Mouse (Mus musculus) gastrocnemius, postnatal 36 days (tissue): Measurements from ENCODE around the gene Ncaph2. TPM values are rescaled to one million over a fixed set of nuclear protein-coding genes. Genes with fewer than 3 reads are reported as not detected.

Experiments used
- DNase-seq, 2 experiments: peaks; one replicate each; pipeline ENCODE4 v3.0.0; 2022
- intact Hi-C: fragments of 180-260 bp; cut with DNase I; formaldehyde crosslinking; loops from one replicate; pipeline ENCODE4 v1.15.1; 2025
- total RNA-seq, 2 experiments: library from RNA; stranded (reverse); gene quantifications; 2 replicates each; pipeline ENCODE4 v1.2.3; 2021

Gene Ncaph2
- total RNA-seq, 2 experiments from 2014 or later = 36.7 to 43.0 TPM

GRCm38 (mm10) chr15:89376040-89376439 is 20.5 kb downstream of the Ncaph2 start:
- intact Hi-C loops = no loop called here

GRCm38 (mm10) chr15:89376957-89377356 is 21.4 kb downstream of the Ncaph2 start, which contains the start of gene Tymp:
Tymp (minus strand) TSS chr15:89377039.
- DNase-seq = no peak
- intact Hi-C loops = no loop called here

More at GRCm38 (mm10) chr15:89376040-89376439, 20.5 kb downstream of the Ncaph2 start:
- no peak for DNase-seq

- intact Hi-C loops = no loop called here
- DNase-seq = no peak
These were observed 21.8 kb downstream of the Ncaph2 start for GRCm38 (mm10) chr15:89377362-89377761.

GRCm38 (mm10) chr15:89377938-89378828 is 22.7 kb downstream of the Ncaph2 start:
- intact Hi-C loops = no loop called here

GRCm38 (mm10) chr15:89378831-89379401 is 23.4 kb downstream of the Ncaph2 start, which contains the start of gene Odf3b:
Odf3b (minus strand) TSS chr15:89379282.
- no peak for DNase-seq
- intact Hi-C loops = no loop called here

More at GRCm38 (mm10) chr15:89377938-89378828, 22.7 kb downstream of the Ncaph2 start:
- no peak for DNase-seq

- no peak for DNase-seq
- intact Hi-C loops = no loop called here
These were observed 23.9 kb downstream of the Ncaph2 start for GRCm38 (mm10) chr15:89379429-89379828.

GRCm38 (mm10) chr15:89384617-89385016 is 29.1 kb downstream of the Ncaph2 start, which contains the start of gene Klhdc7b:
Klhdc7b (plus strand) TSS chr15:89384917.
- intact Hi-C loops = no loop called here
- no peak for DNase-seq

- intact Hi-C loops = no loop called here
- DNase-seq = no peak
These were observed 31.6 kb downstream of the Ncaph2 start for GRCm38 (mm10) chr15:89387127-89387526.

- no peak for DNase-seq
- intact Hi-C loops = no loop called here
These were observed 34.6 kb downstream of the Ncaph2 start for GRCm38 (mm10) chr15:89390081-89390480.

GRCm38 (mm10) chr15:89396883-89397282 is 41.4 kb downstream of the Ncaph2 start:
- no peak for DNase-seq
- intact Hi-C loops = no loop called here

GRCm38 (mm10) chr15:89398146-89398545 is 42.6 kb downstream of the Ncaph2 start:
- DNase-seq = no peak
- intact Hi-C loops = no loop called here

- no peak for DNase-seq
- intact Hi-C loops = no loop called here
These were observed 44.2 kb downstream of the Ncaph2 start for GRCm38 (mm10) chr15:89399716-89400115.

- no peak for DNase-seq
- intact Hi-C loops = no loop called here
These were observed 47.0 kb downstream of the Ncaph2 start for GRCm38 (mm10) chr15:89402471-89402870.

GRCm38 (mm10) chr15:89404831-89405623 is 49.5 kb downstream of the Ncaph2 start:
- DNase-seq = no peak
- intact Hi-C loops = no loop called here

GRCm38 (mm10) chr15:89406691-89407090 is 51.2 kb downstream of the Ncaph2 start:
- intact Hi-C loops = no loop called here
- DNase-seq = no peak

GRCm38 (mm10) chr15:89410118-89410517 is 54.6 kb downstream of the Ncaph2 start, which contains the start of gene Syce3:
Syce3 (minus strand) TSS chr15:89410503.
- intact Hi-C loops = no loop called here
- DNase-seq = no peak

GRCm38 (mm10) chr15:89415282-89415681 is 59.8 kb downstream of the Ncaph2 start:
- intact Hi-C loops = no loop called here

GRCm38 (mm10) chr15:89421938-89422337 is 66.4 kb downstream of the Ncaph2 start:
- no peak for DNase-seq
- intact Hi-C loops = no loop called here

More at GRCm38 (mm10) chr15:89415282-89415681, 59.8 kb downstream of the Ncaph2 start:
- DNase-seq = no peak
